Mouse (Mus musculus): ENCODE results near the gene Pnpla2.

The Pnpla2 gene

DNA sequence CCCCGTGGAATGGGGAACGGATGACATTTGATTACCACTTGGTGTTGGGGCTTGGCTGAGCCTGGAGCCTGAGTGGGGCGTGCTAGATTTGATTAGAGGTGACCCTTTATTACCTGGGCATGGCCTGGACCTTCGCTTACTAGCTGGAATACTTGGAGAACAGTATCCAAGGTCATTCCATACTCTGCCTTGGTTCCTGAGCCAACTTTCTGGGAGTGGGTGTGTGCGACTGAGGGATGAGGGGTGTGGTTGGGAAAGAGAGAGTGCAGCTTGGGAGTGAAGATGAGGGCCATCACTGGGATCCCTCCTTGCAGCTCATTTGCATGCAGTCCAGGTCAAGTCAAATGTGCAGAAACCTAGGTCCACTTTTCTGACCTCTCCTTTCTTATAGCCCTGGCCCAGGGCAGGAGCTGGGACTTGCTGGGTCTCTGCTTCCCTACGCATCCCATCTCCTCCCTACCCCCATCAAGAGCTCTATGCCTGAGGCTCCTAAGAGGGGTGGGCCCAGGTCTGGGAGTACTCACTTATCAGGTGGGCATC, 28.2 kb downstream of the Pnpla2 start:
- no peak for DNase-seq (ENCODE audit: low read depth, low spot score)

DNA sequence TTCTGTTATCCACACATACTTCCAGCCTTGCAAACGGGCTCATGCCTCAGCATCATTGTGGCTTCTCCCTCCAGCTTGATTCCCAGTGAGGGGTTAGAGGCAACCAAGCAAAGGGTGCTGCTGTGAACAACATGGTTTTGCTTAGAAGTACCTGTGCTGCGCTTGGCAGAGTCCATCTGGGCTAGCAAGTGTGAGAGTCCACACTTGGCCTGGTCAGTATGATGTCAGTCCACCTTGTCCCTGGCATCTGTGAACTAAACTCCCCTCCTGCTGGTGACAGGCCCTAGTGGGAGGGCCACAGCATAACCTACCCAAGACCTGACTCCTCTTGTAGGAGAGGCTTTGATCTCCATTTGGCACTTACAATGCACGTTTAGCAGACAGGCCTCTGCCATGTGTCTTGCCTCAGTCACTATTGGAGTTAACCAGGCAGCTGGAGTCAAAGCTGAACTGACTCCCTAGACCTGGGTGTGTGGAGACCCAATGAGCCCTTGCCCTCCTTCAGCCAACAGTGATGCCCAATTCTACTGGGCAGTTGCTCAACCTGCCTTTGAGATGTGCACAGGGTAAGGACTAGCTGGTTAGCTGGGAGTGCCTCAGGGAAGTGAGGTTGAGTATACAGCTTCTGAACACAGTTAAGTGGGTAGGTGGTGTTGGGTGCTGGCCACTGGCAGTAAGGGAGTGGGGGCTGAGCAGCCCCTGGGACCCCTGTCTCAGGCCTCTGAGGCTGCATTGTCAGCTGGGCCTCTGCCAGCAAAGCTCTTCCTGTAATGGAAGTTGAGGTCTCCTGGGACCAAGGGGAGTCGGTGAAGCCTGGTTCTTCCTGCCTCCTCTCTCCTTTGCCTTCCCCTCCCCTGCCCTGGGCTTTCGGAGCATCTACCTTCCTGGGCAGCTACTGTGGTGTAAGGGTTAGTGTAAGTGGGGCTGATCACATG, 29.5 kb downstream of the Pnpla2 start:
- no peak for DNase-seq (ENCODE audit: low read depth, low spot score)

DNA sequence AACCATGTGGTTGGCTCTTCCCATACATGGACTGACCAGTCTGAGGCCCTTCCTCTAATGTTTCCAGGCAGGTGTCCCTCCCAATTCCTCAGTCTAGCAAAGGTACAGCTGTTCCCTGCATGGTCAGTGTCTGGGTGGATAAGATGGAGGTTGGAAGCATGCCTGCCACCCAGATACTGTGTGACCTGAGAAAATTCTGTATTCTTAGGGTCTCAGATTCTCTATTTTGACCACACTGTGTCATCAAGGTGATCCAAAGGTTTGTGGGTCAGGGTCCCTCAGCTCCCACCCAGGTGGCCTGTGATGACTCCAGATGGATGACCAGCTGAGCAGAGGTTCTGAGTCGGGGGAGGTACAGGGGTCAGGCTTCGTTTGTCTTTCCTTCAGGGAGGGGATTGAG, 30.2 kb downstream of the Pnpla2 start:
- no peak for DNase-seq (ENCODE audit: low read depth, low spot score)

DNA sequence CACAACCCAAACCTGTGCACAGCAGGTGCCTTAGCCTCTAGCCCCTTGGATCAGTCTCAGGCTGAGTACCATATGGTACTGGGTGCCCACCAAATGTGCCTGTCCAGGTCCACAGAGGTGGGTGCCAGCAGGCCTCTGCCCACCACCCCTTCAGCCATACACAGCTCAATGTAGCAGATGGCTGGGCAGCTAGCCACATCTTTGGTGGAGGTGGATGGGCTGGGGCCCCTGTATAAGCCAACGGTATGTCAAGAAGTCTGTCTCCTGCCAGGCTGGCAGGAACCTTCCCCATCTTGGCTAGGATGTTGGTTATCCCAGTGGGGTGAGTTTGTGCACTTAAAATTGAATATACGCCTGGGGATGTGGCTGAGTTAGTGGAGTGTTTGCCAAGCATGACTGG, 30.6 kb downstream of the Pnpla2 start:
- DNase-seq (ENCODE audit: low read depth, low spot score), result no peak

DNA sequence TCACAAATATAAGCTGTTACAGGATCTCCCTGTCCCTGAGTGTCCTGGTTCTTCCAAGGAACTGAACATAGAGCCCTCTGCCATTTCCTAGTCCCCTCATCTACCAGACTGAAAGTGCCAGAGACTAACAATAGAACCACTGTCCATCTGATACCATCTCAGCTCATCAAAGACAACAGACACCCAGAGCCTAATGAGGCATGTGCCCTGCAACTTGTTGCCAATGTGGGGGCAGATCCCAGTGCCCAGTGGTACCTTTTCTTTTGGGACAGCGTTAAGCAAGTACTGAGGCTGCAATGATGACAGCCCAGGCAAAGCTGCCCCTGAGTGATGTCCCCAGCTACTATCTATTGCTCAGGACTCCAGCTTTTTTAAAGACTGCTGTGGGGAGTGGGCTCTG, 31.2 kb downstream of the Pnpla2 start:
- no peak for DNase-seq (ENCODE audit: low read depth, low spot score)

DNA sequence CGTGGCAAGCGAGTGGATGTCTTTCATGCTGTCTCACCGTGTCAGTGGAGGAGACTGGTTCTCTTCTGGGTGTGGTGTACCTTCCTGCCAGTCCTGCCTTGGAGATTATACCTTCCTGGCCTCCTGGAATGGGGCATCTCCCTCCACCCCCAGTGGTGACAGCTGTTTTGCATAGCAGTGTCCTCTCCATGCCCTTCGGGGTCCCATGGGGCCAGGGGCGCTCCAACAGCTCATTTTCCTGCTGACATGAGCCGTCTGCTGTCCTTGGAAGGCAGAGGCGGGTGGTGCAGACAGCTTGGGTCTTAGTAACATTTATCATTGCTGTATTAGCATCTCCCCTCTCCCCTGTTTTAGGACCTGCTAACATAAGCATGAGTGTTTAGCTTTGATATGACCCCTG, 32.1 kb downstream of the Pnpla2 start:
- DNase-seq (ENCODE audit: low read depth, low spot score), result no peak

DNA sequence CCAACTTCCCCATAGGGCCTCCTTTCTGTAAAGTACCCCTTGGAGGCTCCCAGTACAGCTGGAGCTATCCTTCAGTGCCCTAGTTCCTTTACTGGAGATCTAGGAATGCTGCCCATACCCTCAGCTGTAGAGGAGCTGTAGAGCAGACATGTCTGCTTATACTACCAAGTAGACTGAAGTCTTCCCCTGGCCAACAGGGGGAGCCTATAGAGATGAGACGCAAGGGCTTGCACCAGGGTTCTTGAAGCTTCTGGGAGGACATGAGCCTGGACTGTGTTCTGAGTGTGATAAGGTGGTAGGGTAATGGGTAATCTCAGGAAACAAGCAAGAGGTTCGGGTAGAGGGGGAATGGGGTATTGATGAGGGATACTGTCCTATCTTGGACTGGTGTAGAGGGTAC, 36.2 kb downstream of the Pnpla2 start:
- no peak for DNase-seq (ENCODE audit: low read depth, low spot score)

DNA sequence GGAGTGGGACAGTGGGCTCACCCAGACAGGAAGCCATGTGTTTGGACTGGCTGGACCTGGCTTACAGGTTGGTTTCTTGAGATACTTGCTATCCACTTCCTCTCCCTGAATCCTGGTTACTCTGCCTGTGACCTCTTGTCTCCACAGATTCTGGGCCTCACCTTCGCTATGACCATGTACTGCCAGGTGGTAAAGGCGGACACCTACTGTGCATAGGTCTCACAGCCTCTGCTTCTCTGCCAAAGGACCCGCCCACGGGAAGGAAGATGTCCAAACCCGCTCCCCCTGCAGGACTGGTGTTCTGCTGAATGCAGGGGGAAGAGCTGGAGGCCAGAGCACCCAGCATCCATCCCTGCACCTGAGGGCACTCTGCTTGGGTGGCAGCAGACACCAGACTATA, 37.7 kb downstream of the Pnpla2 start:
- no peak for DNase-seq (ENCODE audit: low read depth, low spot score)

DNA sequence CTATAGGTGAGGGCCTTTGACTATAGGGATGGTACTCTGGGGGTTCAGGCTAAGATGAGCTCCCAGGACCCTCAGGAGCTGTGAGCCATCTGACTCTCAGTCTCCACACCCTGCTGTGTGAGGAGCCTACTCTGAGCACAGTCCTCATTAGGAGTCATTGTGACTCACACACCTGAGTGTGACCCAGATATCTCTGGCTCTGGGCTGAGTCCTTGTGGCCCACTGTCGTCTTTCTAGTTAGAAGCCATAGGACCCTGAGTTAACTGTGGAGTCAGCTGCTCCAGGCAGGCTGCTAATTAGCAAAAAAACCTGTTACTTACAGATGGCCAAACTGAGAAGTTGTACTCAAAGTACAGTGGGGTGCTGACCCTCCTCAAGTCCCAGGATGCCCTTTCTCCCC, 38.7 kb downstream of the Pnpla2 start:
- no peak for DNase-seq (ENCODE audit: low read depth, low spot score)

DNA sequence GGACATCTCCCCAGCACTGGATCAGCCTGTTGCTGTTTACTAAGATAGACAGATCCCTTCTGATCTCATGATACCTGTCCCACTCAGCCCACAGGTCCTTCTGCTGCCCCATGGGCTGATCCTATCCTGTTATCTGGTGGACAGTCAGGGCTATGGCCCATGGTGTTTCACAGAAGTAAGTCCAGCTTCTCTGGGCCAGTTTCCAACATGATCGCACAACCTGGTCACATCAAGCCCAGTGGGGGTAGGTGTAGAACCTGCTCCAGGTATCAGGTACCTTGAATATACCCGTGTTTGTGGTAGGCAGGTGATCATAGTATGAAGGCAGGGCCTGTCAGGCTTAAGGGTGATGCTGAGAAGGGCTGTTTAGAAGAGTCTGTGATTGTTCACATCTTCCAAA, 40.4 kb downstream of the Pnpla2 start:
- no peak for DNase-seq (ENCODE audit: low read depth, low spot score)

DNA sequence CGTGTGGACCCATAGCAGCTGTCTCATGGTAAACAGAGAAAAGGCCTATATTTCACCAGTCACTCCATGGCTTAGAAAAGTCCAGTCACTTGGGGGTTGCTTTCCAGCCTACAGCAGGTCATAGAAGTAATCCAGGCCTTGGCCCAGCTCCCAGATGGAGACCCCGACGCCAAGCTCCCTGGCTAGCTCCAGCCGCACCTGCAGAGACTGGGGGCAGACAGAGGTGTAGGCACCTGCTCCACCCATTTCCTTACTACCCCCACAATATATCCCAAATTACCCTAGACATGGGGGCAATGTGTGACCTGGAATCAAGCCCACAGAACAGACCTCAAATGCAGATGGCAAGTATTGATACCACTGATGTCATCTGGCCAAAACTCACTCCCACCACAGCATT, 40.9 kb downstream of the Pnpla2 start:
- no peak for DNase-seq (ENCODE audit: low read depth, low spot score)

DNA sequence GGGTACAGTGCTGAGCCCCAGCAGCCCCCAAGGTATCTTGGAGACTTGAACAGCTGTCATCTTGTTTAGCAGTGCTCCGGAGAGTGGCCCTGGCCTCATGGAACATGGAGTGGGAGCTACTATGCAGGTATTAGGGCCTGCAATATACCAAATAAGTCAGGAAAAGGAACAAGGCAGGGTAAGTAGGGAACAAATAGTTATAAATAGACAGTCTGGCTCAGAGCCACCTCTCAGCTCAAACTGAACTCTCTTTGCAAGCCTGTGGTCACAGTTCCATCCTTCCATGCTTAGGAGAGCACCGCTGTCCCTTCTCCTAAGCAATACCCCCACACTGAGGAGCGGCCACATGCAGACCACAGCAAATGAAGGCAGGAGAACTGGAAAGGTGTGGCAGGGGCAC, 42.6 kb downstream of the Pnpla2 start:
- no peak for DNase-seq (ENCODE audit: low read depth, low spot score)

DNA sequence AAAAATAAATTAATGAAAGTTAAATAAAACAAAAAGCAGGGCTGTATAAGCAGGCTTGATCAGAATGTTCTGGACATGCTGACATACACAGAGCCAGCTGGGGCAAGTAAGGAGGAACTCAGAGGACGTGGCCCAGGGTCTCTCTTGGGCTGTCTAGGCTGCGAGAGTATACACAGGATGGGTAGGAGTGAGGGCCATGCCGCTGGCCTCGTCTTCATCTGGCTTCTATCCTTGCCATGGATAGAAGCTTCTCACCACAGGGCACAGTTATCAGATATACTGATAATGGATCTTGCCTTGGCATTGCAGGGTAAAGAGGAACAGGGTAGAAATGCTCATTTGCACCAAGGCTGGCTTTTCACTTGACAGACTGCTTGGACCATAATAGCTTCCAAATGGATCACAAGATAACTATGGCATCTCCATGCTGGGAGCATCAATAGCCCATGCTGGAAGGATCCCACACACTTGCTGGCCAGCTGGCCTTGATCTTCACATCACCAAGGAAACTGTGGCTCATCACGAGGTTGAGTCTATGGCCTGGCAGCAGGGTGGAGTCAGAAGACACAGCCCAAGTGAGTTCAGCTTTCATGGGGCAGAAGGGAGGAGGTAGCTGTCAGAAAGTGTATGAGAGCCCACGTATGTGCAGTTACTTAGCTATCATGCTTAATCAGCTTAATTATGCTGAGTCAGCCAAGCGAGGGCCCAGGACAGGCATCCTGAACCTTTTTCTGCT, 47.0 kb downstream of the Pnpla2 start:
- DNase-seq (ENCODE audit: low read depth, low spot score), result peak; percentile 38

DNA sequence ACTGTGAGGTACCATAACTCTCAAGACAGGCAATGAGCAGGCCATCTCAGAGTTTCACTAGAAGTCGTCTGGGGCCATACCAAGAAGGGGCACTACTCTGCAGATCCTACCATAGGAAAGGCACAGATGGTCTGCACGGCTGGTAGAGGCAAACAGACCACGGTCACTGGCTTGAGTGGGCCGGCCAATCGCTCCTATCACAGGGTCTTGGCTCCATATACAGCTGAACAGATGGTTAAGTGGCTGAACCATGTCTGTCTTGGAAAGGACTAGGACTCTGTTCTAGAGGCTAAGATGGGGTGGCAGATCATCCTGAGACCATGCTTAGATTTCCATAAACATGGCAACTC, 47.5 kb downstream of the Pnpla2 start:
- no peak for DNase-seq (ENCODE audit: low read depth, low spot score)

DNA sequence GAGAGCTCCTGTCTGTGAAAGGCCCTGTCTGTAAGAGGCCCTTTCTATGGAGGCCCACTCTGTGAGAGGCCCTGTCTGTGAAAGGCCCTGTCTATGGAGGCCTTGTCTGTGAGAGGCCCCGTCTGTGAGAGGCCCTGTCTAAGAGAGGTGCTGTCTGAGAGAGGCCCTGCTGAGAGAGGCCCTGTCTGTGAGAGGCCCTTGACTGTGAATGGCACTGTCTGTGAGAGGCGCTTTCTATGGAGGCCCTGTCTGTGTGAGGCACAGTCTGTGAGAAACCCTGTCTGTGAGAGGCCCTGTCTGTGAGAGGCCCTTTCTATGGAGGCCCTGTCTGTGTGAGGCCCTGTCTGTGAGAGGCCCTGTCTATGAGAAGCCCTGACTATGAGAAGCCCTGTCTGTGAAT, 51.3 kb downstream of the Pnpla2 start:
- peak; percentile 31 for DNase-seq (ENCODE audit: low read depth, low spot score)

DNA sequence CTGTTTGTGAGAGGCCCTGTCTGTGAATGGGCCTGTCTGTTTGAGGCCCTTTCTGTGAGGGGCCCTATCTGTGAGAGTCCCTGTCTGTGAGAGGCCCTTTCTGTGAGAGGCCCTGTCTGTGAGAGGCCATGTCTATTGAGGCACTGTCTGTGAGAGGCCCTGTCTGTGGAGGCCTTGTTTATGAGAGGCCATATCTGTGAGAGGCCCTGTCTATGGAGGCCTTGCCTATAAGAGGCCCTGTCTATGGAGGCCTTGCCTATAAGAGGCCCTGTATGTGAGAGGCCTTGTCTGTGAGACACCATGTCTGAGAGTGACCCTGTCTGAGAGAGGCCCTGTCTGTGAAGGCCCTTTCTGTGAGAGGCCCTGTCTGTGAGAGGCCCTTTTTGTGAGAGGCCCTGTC, 53.2 kb downstream of the Pnpla2 start:
- peak; percentile 43 for DNase-seq (ENCODE audit: low read depth, low spot score)

DNA sequence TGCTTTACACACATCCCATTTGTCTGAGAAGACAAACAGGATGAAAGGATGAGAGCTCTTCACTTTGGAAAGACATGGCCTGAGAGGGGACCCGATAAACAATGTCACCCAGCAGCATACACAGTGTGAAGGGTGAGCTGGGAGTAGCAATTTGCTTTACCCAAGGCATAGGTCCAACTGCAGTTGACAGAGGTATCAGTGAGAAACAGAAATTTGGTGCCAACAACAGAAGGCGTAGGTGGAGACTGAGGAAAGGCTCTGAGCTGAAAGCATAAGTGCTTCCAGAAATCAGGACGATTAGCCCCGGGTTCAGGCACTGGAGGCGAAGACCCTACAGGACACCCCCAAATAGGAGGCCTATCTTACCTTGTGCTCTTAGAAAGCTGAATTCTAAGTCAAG, 55.2 kb downstream of the Pnpla2 start:
- no peak for DNase-seq (ENCODE audit: low read depth, low spot score)

Measured in c-Kit-negative CD71-positive TER-119-positive erythroid progenitor cells, embryonic 14.5 days (primary cell).